Mouse (Mus musculus) heart, postnatal 4 days (tissue): Measurements from ENCODE around the gene Pomt2. TPM values are rescaled to one million over a fixed set of nuclear protein-coding genes. Genes with fewer than 3 reads are reported as not detected.

Experiments
- DNase-seq: peaks from one replicate; pipeline ENCODE4 v3.0.0; 2021
- total RNA-seq, 2 experiments: library from RNA; stranded (reverse); gene quantifications; 2 replicates each; pipeline ENCODE4 v1.2.3; 2021

Gene Pomt2
- total RNA-seq, 2 experiments from 2014 or later: 10.7 to 11.9 TPM

DNA sequence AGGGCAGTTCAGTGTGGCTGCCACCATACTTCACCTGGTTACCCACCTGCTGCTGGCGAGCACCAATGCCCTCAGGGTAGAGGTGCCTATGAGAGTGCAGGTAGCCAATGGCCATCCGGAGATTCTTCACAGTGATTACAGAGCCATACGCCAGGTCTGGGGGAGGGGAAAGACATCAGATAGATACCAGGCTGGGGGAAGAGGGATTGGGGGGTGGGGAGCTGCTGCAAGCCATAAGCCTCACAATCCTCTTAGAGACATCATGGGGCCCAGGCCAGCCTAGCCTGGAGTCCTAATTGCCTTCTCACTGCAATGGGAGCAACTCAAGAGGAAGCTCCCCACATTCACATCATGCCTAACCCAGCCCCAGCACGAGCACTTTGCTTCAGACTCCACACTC lies 20.5 kb downstream of the Pomt2 start:
- DNase-seq: no peak

DNA sequence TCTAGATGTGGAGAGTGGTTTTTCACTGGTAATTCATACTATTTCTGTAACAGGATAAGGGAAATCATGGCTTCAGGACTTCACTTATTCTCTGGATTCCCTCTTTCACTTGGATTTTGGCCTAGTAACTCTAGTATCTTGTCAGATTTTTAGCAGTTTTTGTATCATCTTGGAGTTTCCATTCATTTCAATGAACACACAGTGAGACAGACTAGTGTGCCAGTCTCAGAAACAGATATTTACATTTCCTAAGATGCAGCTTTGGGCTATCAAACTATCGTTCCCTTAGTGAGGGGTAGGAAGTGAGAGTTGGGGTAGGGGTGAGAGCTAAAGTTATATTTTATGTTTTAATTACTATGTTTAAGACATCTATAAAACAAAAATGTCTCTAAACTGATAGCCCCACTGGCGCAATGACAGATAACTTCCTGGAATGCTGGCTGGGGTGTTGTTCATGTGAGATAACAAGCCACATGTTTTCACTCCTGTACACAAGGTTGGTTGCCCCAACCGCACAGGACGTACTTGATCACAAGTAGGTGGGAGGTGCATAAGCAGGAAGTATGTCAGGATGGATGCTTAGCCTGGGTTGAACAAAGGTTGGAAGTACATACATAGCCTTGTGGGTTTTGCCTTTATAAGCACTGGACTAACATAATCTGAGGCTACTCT lies 25.7 kb downstream of the Pomt2 start:
- no peak for DNase-seq

DNA sequence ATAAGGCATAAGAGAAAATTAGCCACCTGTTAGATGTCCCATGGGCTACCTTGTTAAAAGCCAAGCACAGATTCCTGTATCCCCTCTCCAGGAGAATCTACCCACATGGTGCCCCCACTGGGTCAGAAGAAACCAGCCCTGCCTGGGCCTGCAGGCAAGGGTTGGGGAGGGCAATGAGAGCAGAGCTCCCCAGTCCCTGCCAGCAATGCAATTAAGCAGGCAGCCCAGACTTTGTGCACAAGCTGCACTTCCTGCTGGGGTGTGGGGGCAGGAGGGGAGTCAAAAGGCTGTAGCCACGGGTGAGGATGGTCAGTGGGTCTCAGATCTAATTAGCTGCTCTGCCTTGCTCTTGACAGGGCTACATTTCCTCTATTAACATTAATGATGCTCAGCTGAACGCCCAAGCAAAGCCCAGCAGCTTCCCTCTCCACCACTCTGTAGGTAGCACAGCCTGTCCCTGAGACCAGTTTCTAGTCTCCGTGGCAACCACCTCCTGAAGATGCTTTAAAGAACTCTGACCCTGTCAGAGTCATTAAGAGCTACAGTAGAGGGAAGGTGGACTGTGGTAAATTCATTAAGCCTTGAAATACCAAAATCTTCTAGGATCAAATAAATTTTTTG lies 40.3 kb downstream of the Pomt2 start:
- no peak for DNase-seq

DNA sequence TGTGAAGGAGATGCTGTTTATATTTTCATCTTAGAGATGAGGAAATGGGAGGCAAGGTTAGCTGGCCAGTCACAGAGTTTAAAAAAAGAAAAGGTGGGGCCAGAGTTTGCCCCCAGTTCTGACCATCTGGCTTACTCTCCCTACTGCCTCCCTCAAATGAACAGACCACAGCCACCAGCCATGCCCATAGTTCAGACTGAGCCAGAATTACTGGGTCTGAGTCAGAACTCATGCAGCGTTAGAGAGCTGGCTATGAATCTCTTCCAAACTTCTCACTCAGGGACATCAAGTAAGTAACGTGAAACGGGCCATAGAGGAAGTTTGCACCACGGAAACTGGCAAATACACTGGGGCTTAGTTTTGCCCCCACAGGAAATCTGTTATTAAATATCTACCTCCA lies 43.0 kb downstream of the Pomt2 start:
- DNase-seq: no peak

DNA sequence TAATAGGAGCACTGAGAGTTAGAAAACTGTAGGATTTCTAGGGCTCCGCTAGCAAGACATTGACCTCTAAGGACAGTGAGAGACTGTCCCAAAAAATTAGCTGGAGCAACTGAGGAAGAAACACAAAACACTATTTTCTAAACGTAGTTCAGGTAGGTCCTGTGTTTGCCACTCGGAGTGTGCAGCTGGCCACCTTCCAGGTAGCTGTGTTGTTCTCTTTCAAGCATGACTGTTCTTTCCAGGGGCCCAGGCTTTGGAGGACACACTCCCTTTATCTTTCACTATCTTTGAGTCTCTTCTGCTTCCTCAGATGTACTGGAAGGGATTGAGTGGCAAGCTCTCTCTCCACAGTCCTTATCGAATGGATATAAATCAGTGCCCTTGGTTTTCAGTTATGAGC lies 44.3 kb downstream of the Pomt2 start:
- DNase-seq: no peak

DNA sequence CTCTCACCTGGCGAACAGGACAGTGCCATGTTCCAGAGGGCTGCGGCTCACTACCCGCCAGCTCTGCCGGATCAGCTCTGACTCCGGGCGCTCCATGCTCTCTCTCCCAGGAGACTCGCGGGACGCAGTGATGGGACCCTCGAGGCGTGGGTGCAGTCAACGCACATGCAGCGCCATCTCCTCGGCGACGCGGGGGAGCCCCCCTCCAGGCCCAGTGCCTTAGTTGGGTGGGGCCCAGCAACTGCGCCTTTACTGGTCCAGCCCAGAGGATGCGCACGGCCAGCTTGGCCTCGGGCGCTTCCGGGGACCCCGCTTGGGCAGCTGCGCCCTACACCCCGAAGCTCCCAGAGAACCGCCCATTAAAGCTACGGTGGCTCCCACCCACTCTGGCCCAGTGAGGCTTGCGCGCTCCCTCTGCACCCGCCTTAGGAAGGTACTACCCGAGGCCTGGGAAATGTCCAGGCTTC lies 45.6 kb downstream of the Pomt2 start, which contains the start of gene Ngb:
Ngb (minus strand) TSS at position 375 of the 467 bp plus-strand sequence.
- DNase-seq: no peak

DNA sequence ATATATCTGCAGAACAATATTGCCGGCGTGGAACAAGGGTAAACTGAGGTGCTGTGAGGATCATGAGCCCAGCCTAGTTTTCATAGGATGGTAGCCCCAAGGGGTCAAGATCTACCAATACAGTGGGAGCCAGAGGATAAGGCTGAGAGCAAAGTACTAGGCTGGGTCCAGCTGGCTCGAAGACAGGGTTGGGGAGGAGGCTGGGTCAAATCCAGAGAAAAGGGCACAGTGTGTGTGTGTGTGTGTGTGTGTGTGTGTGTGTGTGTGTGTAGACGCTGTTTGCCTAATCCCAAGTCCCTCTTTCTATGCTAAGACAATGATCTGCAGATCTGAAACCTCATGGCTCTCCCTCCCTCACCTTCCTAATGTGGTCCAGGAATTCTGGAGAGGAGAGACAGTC lies 47.4 kb downstream of the Pomt2 start:
- no peak for DNase-seq

DNA sequence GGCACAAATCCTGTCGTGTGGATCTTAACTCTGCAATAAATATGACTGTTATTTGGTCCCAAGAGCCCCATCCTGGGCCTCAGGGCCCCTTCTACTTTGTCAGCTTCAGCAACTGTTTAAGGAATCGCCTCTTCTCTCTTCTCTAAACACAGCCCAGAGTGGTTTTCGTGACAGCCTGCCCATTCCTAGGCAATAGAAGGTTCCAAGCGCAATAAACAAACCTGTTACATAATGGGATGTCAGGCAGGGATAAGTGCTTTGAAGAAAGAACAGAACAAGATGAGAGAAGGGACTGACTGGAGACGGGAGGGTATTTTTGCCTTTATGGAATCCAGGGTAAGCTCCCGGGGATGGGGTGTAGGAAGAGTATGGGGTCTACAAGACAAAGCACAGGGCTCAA lies 54.1 kb downstream of the Pomt2 start:
- DNase-seq: no peak

DNA sequence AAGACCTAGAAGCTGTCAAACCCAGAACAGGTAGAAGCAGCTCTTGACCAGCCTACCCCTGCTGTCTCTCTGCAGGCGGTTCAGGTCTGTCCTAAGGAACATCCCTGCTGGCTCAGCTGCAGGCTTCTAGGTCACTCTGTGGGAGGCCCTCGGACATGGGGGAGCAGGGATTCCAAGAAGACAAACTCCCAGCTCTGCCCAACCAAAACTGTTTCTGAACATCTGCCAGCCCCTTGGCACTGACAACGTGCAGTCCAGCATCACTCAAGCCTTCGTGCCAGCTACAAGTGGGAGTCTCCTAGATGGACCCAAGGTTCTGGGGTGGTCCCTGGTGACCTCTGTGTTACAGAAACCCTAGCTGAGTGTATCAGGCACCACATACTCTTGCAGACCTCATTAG lies 54.5 kb downstream of the Pomt2 start:
- DNase-seq: peak; percentile 15

DNA sequence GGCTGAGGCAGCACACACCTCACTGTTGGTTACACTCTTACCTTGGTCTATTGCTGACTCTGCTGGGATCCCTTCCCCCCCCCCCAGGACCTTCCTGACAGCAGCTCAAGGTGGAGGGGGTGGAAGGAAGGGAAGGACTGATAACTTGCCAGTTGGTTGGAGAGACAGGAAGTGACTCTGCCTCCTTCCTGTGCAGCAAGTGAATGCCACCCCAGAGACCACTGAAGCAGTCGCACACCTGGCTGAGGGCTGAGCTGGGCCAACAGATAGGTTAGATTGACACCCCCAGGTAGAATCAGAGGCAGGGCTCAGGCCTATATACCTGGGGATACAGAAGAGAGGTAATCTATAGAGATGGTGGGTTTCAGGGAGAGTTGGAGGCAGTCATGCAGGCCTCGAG lies 55.9 kb downstream of the Pomt2 start:
- DNase-seq: no peak

DNA sequence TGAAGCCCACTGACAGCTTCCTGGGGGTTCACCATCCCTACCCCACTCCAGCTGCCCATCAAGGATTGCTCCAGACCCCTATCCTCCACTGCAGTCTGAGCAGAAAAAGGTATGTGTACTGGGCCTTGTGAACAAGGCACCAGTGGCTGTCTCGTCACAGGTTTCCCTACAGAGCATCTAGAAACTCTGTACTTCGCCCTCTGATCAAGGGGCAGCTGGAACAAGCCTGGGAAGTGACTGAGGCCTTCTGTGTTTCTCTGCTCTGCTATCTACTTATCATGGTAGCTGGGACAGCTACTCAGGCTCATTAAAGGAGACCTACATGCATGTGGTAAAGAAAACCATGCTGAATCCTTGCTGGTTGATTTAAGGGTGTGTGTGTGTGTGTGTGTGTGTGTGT lies 58.1 kb downstream of the Pomt2 start:
- no peak for DNase-seq

DNA sequence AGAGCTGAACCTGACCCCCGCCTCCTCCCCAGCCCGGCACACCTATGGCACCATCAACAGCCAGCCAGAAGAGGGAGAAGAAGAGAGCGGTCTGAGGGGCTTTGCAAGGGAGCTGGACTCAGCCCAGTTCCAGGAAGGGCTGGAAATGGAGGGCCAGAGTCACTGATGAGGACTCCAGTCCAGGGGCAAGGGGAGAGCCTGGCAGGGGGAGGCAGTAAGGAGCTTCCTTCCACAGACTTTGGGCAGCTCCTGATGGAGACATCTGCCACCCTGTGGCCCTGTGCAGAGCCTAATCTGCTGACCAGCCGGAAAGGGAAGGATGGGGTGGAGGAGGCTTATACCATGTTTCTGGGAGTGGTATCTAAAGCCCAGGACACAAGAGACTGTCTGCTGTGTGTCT lies 58.5 kb downstream of the Pomt2 start:
- DNase-seq: no peak

DNA sequence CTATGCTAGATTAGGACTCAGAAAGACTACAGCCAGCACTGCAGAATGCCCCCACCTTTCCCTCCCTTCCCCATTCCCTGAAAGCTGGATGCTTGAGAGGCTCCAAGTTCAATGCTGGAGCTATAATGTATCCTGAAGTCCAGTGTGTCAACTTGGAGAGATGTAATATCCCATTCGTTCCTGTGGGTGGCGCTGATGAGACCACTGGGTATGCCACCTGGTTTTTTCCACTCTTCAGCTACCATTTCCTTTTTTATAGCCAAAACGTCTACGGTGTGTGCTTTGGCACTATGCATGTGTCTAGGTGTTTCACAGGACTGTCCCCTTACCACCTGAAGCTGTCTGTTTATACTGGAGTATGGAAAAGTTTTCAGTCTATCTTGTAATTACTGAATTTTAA lies 59.4 kb downstream of the Pomt2 start:
- DNase-seq: peak; percentile 21

DNA sequence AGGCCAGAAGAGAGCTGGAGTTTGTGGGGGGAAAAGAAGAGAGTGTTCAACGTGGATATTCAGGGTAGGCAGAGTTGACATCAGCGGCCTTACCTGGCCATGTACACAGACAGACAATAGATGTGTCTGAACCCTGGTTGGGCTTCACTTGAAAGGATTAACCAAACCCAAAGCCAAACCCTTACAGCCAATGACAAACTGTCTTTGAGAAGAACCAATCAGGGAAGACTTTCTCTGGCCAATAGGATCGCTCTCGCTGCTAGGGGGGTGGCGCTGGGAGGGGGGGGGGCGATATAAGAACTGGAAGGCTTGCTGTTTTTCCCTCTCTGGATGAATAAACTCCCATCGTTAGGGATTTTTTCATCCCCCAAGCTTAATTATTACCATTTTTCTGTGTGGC lies 60.5 kb downstream of the Pomt2 start:
- no peak for DNase-seq

DNA sequence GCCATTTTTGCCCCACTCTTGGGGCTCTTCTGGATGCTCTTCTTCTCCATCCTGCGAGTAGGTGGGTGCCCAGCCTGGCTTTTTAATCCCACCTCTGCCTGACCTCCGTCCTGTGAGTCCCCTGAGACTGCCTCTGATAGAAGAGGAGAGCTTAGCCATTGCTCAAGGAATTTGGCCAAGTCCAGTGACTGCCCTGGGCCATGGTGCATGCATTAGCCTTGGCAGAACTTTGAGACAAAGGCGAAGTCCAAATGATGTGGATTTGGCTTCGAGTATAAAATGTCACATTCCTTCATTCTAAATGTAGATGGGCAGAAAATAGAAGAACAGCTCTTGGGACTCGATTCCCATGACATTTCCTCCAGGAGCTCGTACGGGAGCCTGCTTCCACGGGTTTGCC lies 65.0 kb downstream of the Pomt2 start:
- no peak for DNase-seq

DNA sequence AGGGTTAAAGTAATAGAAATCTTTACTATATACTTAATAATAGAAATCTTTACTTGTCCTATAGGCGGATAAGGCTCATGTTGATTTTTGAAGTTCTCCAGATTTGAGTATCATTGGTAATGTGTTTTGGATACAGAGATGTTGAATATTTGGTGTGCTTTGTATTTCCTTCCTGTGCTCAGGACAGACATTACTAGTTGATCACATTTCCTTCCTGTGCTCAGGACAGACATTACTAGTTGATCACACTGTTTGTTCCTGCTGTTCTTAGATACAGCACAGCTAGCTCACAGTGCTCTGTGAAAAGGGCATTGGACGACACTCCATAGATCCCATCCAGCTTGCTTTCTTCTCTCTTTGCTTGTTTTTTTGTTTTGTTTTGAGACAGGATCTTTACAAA lies 71.2 kb downstream of the Pomt2 start:
- no peak for DNase-seq

DNA sequence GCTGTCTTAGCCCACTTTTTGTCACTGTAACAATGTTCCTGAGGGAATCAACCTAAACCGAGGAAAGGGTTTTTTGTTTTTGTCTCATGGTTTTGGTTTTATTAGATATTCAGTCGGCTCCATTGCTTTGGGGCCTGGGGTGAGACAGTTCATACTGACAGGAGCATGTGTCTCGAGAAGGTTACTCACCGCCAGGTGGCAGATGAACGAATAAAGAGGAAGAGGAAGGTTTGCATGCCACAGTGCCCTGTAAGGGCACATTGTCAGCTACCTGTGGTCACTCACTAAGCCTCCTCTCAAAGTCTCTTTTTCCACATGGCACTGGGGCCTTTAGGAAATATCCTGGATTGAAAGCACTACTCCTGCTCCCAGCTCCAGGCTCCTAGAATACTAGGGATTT lies 77.2 kb downstream of the Pomt2 start:
- DNase-seq: no peak

DNA sequence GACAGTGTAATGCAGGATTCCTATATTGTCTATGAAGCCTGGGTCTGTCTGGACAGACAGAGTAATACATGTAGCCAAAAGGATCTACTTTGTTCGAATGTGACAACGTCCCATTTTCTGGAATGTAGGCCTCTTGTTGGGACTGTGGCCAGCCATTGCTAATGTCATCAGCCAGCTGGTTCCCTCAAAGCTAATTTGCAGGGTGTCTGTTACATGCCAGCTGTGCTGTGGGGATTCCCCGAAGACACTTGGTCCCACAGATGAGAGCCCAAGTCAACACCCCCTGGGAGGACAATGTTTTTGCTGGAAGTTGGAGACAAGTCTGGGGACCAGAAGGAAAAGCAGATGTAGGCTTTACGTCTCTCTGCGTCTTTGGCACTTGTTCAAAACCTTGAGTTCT lies 81.3 kb downstream of the Pomt2 start:
- peak; percentile 41 for DNase-seq

DNA sequence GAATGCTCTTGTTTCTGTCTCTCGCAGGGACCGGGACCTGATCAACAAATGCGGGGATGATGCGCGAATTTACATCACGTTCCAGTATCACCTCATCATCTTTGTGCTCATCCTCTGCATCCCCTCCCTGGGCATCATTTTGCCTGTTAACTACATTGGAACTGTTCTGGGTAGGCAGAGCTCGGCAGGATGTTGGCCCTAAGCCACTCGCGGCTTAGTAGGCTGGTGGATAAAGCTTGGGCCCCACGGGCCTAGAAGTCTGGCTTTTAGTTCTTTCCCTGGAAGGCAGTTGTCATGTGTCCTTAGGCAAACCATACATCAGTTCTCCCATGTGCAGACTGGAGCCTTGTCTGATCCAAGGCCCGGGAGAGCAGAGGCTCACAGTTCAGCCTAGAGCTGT lies 82.3 kb downstream of the Pomt2 start:
- DNase-seq: no peak

DNA sequence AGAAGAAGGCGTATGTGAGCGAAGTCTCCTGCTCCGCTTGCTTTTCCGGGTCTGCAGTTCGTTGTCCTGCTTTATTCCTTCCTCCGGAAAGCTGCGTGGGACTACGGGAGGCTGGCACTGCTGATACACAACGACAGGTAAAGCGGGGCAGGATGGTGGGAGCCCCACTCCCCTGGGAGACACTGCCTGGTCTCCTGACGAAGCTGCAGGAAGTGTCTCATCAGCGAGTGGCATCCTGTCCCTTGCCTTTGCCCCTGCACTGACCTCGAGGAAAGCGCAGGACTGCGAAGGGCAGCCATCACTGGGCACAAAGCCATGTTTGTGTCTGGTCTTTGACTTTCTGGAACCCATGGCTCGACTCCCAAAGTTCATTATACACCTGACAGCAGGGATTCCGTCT lies 90.7 kb downstream of the Pomt2 start:
- DNase-seq: no peak
